Mouse (Mus musculus) left cerebral cortex, adult 18-20 months (tissue): ENCODE data around the gene Lpin2. TPM values are rescaled to one million over a fixed set of nuclear protein-coding genes. Genes with fewer than 3 reads are reported as not detected.
A peak's percentile ranks its signal among the peaks of the same experiment; 100 is the strongest.

ENCODE experiments used
- DNase-seq, 2 experiments: peaks; one replicate each; pipeline ENCODE4 v3.0.0; 2021 to 2022; ENCODE audit warnings: low spot score in 2 of 2, mixed read lengths in 1 of 2
- total RNA-seq, 2 experiments: library from RNA; stranded (reverse); gene quantifications; 2 replicates each; pipeline ENCODE4 v1.2.3; 2021

The Lpin2 gene
- total RNA-seq, 2 experiments from 2014 or later: 77.7 to 89.3 TPM

- no peak for DNase-seq
Observed at GRCm38 (mm10) chr17:71169639-71170038, 12.7 kb upstream of the Lpin2 start.

- no peak for DNase-seq
Observed at GRCm38 (mm10) chr17:71171161-71171560, 11.2 kb upstream of the Lpin2 start.

- DNase-seq: no peak
Observed at GRCm38 (mm10) chr17:71177336-71177735, 5.0 kb upstream of the Lpin2 start.

GRCm38 (mm10) chr17:71177949-71178348, 4.4 kb upstream of the Lpin2 start:
- DNase-seq: no peak

- DNase-seq: no peak
Observed at GRCm38 (mm10) chr17:71178530-71179181, 3.7 kb upstream of the Lpin2 start.

- DNase-seq: no peak
Observed at GRCm38 (mm10) chr17:71179551-71180309, 2.6 kb upstream of the Lpin2 start.

- DNase-seq: no peak
Observed at GRCm38 (mm10) chr17:71180601-71181000, 1.8 kb upstream of the Lpin2 start.

GRCm38 (mm10) chr17:71182871-71183656, 704 bp downstream of the Lpin2 start:
- DNase-seq: peak; percentile 88 to 93

- DNase-seq: peak in 1 of 2 experiments; percentile 10
Observed at GRCm38 (mm10) chr17:71183657-71184261, 1.4 kb downstream of the Lpin2 start.

- DNase-seq: no peak
Observed at GRCm38 (mm10) chr17:71184356-71185111, 2.2 kb downstream of the Lpin2 start.

- no peak for DNase-seq
Observed at GRCm38 (mm10) chr17:71185368-71185767, 3.0 kb downstream of the Lpin2 start.

- no peak for DNase-seq
Observed at GRCm38 (mm10) chr17:71190589-71190988, 8.2 kb downstream of the Lpin2 start.

GRCm38 (mm10) chr17:71191063-71191462, 8.7 kb downstream of the Lpin2 start:
- DNase-seq: no peak

- no peak for DNase-seq
Observed at GRCm38 (mm10) chr17:71191651-71192419, 9.5 kb downstream of the Lpin2 start.

GRCm38 (mm10) chr17:71193019-71193418, 10.7 kb downstream of the Lpin2 start:
- no peak for DNase-seq

- no peak for DNase-seq
Observed at GRCm38 (mm10) chr17:71193485-71193884, 11.1 kb downstream of the Lpin2 start.

- DNase-seq: no peak
Observed at GRCm38 (mm10) chr17:71194906-71195632, 12.7 kb downstream of the Lpin2 start.

GRCm38 (mm10) chr17:71195633-71196391, 13.5 kb downstream of the Lpin2 start:
- DNase-seq: peak in 1 of 2 experiments; percentile 9
